Mouse (Mus musculus): ENCODE results near the gene Gdpd3. TPM values are rescaled to one million over a fixed set of nuclear protein-coding genes. Genes with fewer than 3 reads are reported as not detected.

Gdpd3 gene
- total and polyA plus RNA-seq, 3 experiments, result 1.3 to 1.6 (median 1.5) TPM

- H3K4me2 ChIP-seq (ENCODE audit: insufficient read depth, low read depth, poor library complexity, severe bottlenecking), result no peak overlapping the region
- H3K4me1 ChIP-seq (ENCODE audit: control insufficient read depth in 1 of 2, insufficient read depth in 2 of 2), result 0 out of 4 replicates have a peak, but pooled peaks cover 0 to 7% of the 10 kb centered on the region in 2 experiments
- no peaks in the 10 kb centered on the region for H3K79me2 ChIP-seq (replicated peaks; ENCODE audit: control insufficient read depth, extremely low read depth, insufficient read depth, poor library complexity, severe bottlenecking)
- H3K9ac ChIP-seq (ENCODE audit: insufficient read depth, low read depth), result no peak overlapping the region
- H3K27me3 ChIP-seq (replicated peaks), result no peaks in the 10 kb centered on the region
- no peaks in the 10 kb centered on the region for H3K36me3 ChIP-seq (replicated peaks in 1 of 2; ENCODE audit: control insufficient read depth in 1 of 2, insufficient read depth in 1 of 2, low read length in 1 of 2)
- no peaks in the 10 kb centered on the region for H3K9me3 ChIP-seq (replicated peaks; ENCODE audit: low read length)
- no peak overlapping the region for H3K27ac ChIP-seq (ENCODE audit: insufficient read depth, low read depth)
- no peak overlapping the region for H3K4me3 ChIP-seq (replicated peaks in 1 of 3; ENCODE audit: low read depth in 2 of 3, low read length in 2 of 3, poor library complexity in 1 of 3)
- in situ Hi-C loops (cut with MboI; ENCODE audit: low pct_ligation_motif_present, low pct_unique_long_range_greater_than_20kb, low sequenced_read_pairs), result no loop called here
- DNase-seq (ENCODE audit: extremely low read depth), result no peak
- dilution Hi-C loops (cut with MboI; ENCODE audit: extremely low pct_ligation_motif_present, extremely low pct_unique_long_range_greater_than_20kb, low sequenced_read_pairs), result no loop called here
- no peak for TF ChIP-seq SIN3A (IDR thresholded peaks at IDR 0.05; ENCODE audit: low read length)
- TF ChIP-seq BHLHE40 (IDR thresholded peaks at IDR 0.05; ENCODE audit: low read depth, low read length), result no peak
- TF ChIP-seq JUND (conservative IDR thresholded peaks at IDR 0.05; ENCODE audit: low read depth, low read length), result no peak
- no peak for TF ChIP-seq TBP (conservative IDR thresholded peaks at IDR 0.05; ENCODE audit: low read depth, low read length)
- no peak for TF ChIP-seq RAD21 (IDR thresholded peaks at IDR 0.05; ENCODE audit: low read depth, low read length)
- TF ChIP-seq MYC (IDR thresholded peaks at IDR 0.05; ENCODE audit: low read depth, low read length), result no peak
- TF ChIP-seq ZKSCAN1 (IDR thresholded peaks at IDR 0.05; ENCODE audit: borderline replicate concordance, low read depth, low read length), result no peak
- TF ChIP-seq TCF12 (IDR thresholded peaks at IDR 0.05; ENCODE audit: low read depth, low read length), result no peak
- no peak for TF ChIP-seq GABPA (IDR thresholded peaks at IDR 0.05; ENCODE audit: insufficient replicate concordance, low read depth, low read length)
Measured at GRCm38 (mm10) chr7:126739551-126739950, 26.6 kb upstream of the Gdpd3 start.

- Histone ChIP-seq H3K79me2 (replicated peaks; ENCODE audit: control insufficient read depth, extremely low read depth, insufficient read depth, poor library complexity, severe bottlenecking) (no peaks in the 10 kb centered on the region), H3K36me3 (replicated peaks in 1 of 2; ENCODE audit: control insufficient read depth in 1 of 2, insufficient read depth in 1 of 2, low read length in 1 of 2) (no peaks in the 10 kb centered on the region), H3K27me3 (replicated peaks) (no peaks in the 10 kb centered on the region), H3K9me3 (replicated peaks; ENCODE audit: low read length) (no peaks in the 10 kb centered on the region), H3K27ac (ENCODE audit: insufficient read depth, low read depth) (no peak overlapping the region), H3K4me1 (ENCODE audit: control insufficient read depth in 1 of 2, insufficient read depth in 2 of 2) (peaks cover 4 to 7% of the 10 kb centered on the region in 2 experiments; a peak in 1 of 4 replicates), H3K9ac (ENCODE audit: insufficient read depth, low read depth) (no peak overlapping the region), H3K4me3 (replicated peaks in 1 of 3; ENCODE audit: low read depth in 2 of 3, low read length in 2 of 3, poor library complexity in 1 of 3) (no peak overlapping the region), H3K4me2 (ENCODE audit: insufficient read depth, low read depth, poor library complexity, severe bottlenecking) (no peak overlapping the region)
- in situ Hi-C loops (cut with MboI; ENCODE audit: low pct_ligation_motif_present, low pct_unique_long_range_greater_than_20kb, low sequenced_read_pairs), result no loop called here
- no peak for DNase-seq (ENCODE audit: extremely low read depth)
- dilution Hi-C loops (cut with MboI; ENCODE audit: extremely low pct_ligation_motif_present, extremely low pct_unique_long_range_greater_than_20kb, low sequenced_read_pairs), result no loop called here
- no peak for TF ChIP-seq HCFC1 (IDR thresholded peaks at IDR 0.05; ENCODE audit: low read depth, low read length)
- no peak for TF ChIP-seq CTCF (conservative IDR thresholded peaks at IDR 0.05 in 1 of 2, IDR thresholded peaks at IDR 0.05 in 1 of 2; ENCODE audit: low read depth in 2 of 2, low read length in 2 of 2)
- TF ChIP-seq ELF1 (IDR thresholded peaks at IDR 0.05; ENCODE audit: low read depth, low read length), result no peak
- TF ChIP-seq CHD2 (IDR thresholded peaks at IDR 0.05; ENCODE audit: low read length), result no peak
- TF ChIP-seq TBP (conservative IDR thresholded peaks at IDR 0.05; ENCODE audit: low read depth, low read length), result no peak
- no peak for TF ChIP-seq NRF1 (IDR thresholded peaks at IDR 0.05; ENCODE audit: low read depth, low read length)
- no peak for TF ChIP-seq ZNF384 (IDR thresholded peaks at IDR 0.05; ENCODE audit: low read depth, low read length)
- TF ChIP-seq BHLHE40 (IDR thresholded peaks at IDR 0.05; ENCODE audit: low read depth, low read length), result no peak
- no peak for TF ChIP-seq USF2 (conservative IDR thresholded peaks at IDR 0.05; ENCODE audit: low read depth, low read length)
- no peak for TF ChIP-seq MAFK (IDR thresholded peaks at IDR 0.05; ENCODE audit: insufficient replicate concordance, low read length)
- TF ChIP-seq EP300 (IDR thresholded peaks at IDR 0.05; ENCODE audit: low read length), result no peak
- no peak for TF ChIP-seq PAX5 (IDR thresholded peaks at IDR 0.05; ENCODE audit: low read length)
Measured at GRCm38 (mm10) chr7:126740132-126740735, 25.9 kb upstream of the Gdpd3 start.

Data from CH12.LX (cell line).